Mouse (Mus musculus): ENCODE data around the gene Prkn.

- TF ChIP-seq CTCF (IDR thresholded peaks at IDR 0.05; ENCODE audit: extremely low read depth, insufficient read depth, low read length) (no peak), POLR2A (IDR thresholded peaks at IDR 0.05; ENCODE audit: extremely low read depth, insufficient read depth, low read length) (no peak)
Measured at GRCm38 (mm10) chr17:10947614-10948013, 107.4 kb downstream of the Prkn start.
